Mouse (Mus musculus): Measurements from ENCODE around the gene Trip6. TPM values are rescaled to one million over a fixed set of nuclear protein-coding genes. Genes with fewer than 3 reads are reported as not detected.
A peak's percentile ranks its signal among the peaks of the same experiment; 100 is the strongest.
"Not testable (repeated sequence)": the region's sequence is repeated elsewhere in the genome, so short reads cannot be mapped to it uniquely, and the experiment has no call there.

Gene Trip6
- polyA plus RNA-seq, 1 experiment from 2014 or later: 73.2 TPM

GRCm38 (mm10) chr5:137285986-137286385 is 28.2 kb downstream of the Trip6 start:
- H3K27me3 ChIP-seq (replicated peaks): peaks cover 33% of the 10 kb centered on the region
- H3K4me2 ChIP-seq: no peak overlapping the region
- no peaks in the 10 kb centered on the region for H3K9me3 ChIP-seq
- peaks cover 25% of the 10 kb centered on the region for H3K4me1 ChIP-seq
- 30% methylated on average over 7 of the region's 7 CpGs for WGBS
- H3K27ac ChIP-seq: no peak overlapping the region
- H3K36me3 ChIP-seq: no peaks in the 10 kb centered on the region
- H3K4me3 ChIP-seq (replicated peaks): no peak overlapping the region
- no peak overlapping the region for H3K9ac ChIP-seq
- no peak for ATAC-seq (ENCODE audit: insufficient read depth, low FRiP score, low read depth)

- WGBS: 65% methylated on average over 5 of the region's 5 CpGs
- ATAC-seq (ENCODE audit: insufficient read depth, low FRiP score, low read depth): no peak
- Histone ChIP-seq H3K4me1 (peaks cover 25% of the 10 kb centered on the region), H3K4me3 (replicated peaks) (no peak overlapping the region), H3K9ac (no peak overlapping the region), H3K27me3 (replicated peaks) (peaks cover 26% of the 10 kb centered on the region), H3K36me3 (no peaks in the 10 kb centered on the region), H3K4me2 (no peak overlapping the region), H3K27ac (no peak overlapping the region), H3K9me3 (no peaks in the 10 kb centered on the region)
Measured at GRCm38 (mm10) chr5:137285045-137285444, 29.2 kb downstream of the Trip6 start.

GRCm38 (mm10) chr5:137284411-137284810 is 29.8 kb downstream of the Trip6 start:
- Histone ChIP-seq H3K27me3 (replicated peaks) (peaks cover 21% of the 10 kb centered on the region), H3K4me1 (peaks cover 23% of the 10 kb centered on the region)
- H3K4me2 ChIP-seq; ATAC-seq (ENCODE audit: insufficient read depth, low FRiP score, low read depth); H3K27ac ChIP-seq; H3K4me3 ChIP-seq (replicated peaks); H3K9ac ChIP-seq; H3K36me3 ChIP-seq; H3K9me3 ChIP-seq: not testable (repeated sequence)
- 82% methylated on average over 6 of the region's 6 CpGs for WGBS

- ATAC-seq (ENCODE audit: insufficient read depth, low FRiP score, low read depth): peak; percentile 60; the same call in 1 of the 2 replicates
- peak overlapping the region; percentile 49 for H3K27ac ChIP-seq
- 0 out of 2 replicates have a peak, but pooled peaks cover 3% of the 10 kb centered on the region for H3K4me1 ChIP-seq
- 37% methylated on average over 18 of the region's 18 CpGs for WGBS
- H3K36me3 ChIP-seq: no peaks in the 10 kb centered on the region
- H3K9ac ChIP-seq: no peak overlapping the region
- H3K27me3 ChIP-seq (replicated peaks): no peaks in the 10 kb centered on the region
- peak overlapping the region; percentile 11; the same call in 1 of the 2 replicates for H3K4me2 ChIP-seq
- H3K4me3 ChIP-seq (replicated peaks): no peak overlapping the region
- no peaks in the 10 kb centered on the region for H3K9me3 ChIP-seq
Measured at GRCm38 (mm10) chr5:137277360-137278342, 36.6 kb downstream of the Trip6 start.

- Histone ChIP-seq H3K36me3 (no peaks in the 10 kb centered on the region), H3K27me3 (replicated peaks) (no peaks in the 10 kb centered on the region), H3K4me1 (no peaks in the 10 kb centered on the region), H3K9me3 (no peaks in the 10 kb centered on the region), H3K9ac (no peak overlapping the region), H3K4me3 (replicated peaks) (peak overlapping the region; percentile 9; the same call in 1 of the 2 replicates), H3K4me2 (peak overlapping the region; percentile 40), H3K27ac (no peak overlapping the region)
- peak; percentile 27; the same call in 1 of the 2 replicates for ATAC-seq (ENCODE audit: insufficient read depth, low FRiP score, low read depth)
- WGBS: 21% methylated on average over 18 of the region's 18 CpGs
Measured at GRCm38 (mm10) chr5:137268131-137268910, 45.9 kb downstream of the Trip6 start.

GRCm38 (mm10) chr5:137264787-137265186 is 49.4 kb downstream of the Trip6 start:
- Histone ChIP-seq H3K9ac (no peak overlapping the region), H3K9me3 (no peaks in the 10 kb centered on the region), H3K4me2 (no peak overlapping the region), H3K4me1 (no peaks in the 10 kb centered on the region), H3K27me3 (replicated peaks) (no peaks in the 10 kb centered on the region), H3K27ac (no peak overlapping the region), H3K36me3 (no peaks in the 10 kb centered on the region), H3K4me3 (replicated peaks) (no peak overlapping the region)
- 87% methylated on average over 11 of the region's 11 CpGs for whole genome bisulfite sequencing
- no peak for ATAC-seq (ENCODE audit: insufficient read depth, low FRiP score, low read depth)

GRCm38 (mm10) chr5:137263897-137264720 is 50.1 kb downstream of the Trip6 start:
- Histone ChIP-seq H3K9me3 (no peaks in the 10 kb centered on the region), H3K9ac (no peak overlapping the region), H3K27ac (no peak overlapping the region), H3K27me3 (replicated peaks) (no peaks in the 10 kb centered on the region), H3K4me2 (no peak overlapping the region), H3K36me3 (no peaks in the 10 kb centered on the region), H3K4me1 (no peaks in the 10 kb centered on the region), H3K4me3 (replicated peaks) (no peak overlapping the region)
- WGBS: 63% methylated on average over 14 of the region's 14 CpGs
- ATAC-seq (ENCODE audit: insufficient read depth, low FRiP score, low read depth): no peak

Small RNA genes lying within 50 kb of the gene (microRNA-seq; reads per million reads assigned to microRNA genes)
- not detected for gene Mir7036
- not detected for gene Mir8116

Other genes with a start within 250 kb of the Trip6 start
- 0.12 and 0.35 TPM in 2 replicates for gene Serpine1, start 242.1 kb downstream of the Trip6 start, polyA plus RNA-seq (2015; fragmentation: Nextera tagmentation; extraction: Ambion mirVana)
- gene Trim56, start 198.2 kb downstream of the Trip6 start, polyA plus RNA-seq (2015; fragmentation: Nextera tagmentation; extraction: Ambion mirVana): 9.7 and 10.2 TPM in 2 replicates
- gene Muc3, start 165.1 kb downstream of the Trip6 start, polyA plus RNA-seq (2015; fragmentation: Nextera tagmentation; extraction: Ambion mirVana): 0.54 and 1.9 TPM in 2 replicates
- 1.2 and 2.6 TPM in 2 replicates for gene Muc3a, start 102.0 kb downstream of the Trip6 start, polyA plus RNA-seq (2015; fragmentation: Nextera tagmentation; extraction: Ambion mirVana)
- 9.8 and 12.3 TPM in 2 replicates for gene Ache, start 26.9 kb downstream of the Trip6 start, polyA plus RNA-seq (2015; fragmentation: Nextera tagmentation; extraction: Ambion mirVana)
- gene Ufsp1, start 19.8 kb downstream of the Trip6 start, polyA plus RNA-seq (2015; fragmentation: Nextera tagmentation; extraction: Ambion mirVana): 7.8 and 8.7 TPM in 2 replicates
- 113 and 122 TPM in 2 replicates for gene Srrt, start 6.7 kb downstream of the Trip6 start, polyA plus RNA-seq (2015; fragmentation: Nextera tagmentation; extraction: Ambion mirVana)
- 13.0 and 14.5 TPM in 2 replicates for gene Slc12a9, start 19.2 kb upstream of the Trip6 start, polyA plus RNA-seq (2015; fragmentation: Nextera tagmentation; extraction: Ambion mirVana)
- 35.5 and 41.4 TPM in 2 replicates for gene Ephb4, start 35.7 kb upstream of the Trip6 start, polyA plus RNA-seq (2015; fragmentation: Nextera tagmentation; extraction: Ambion mirVana)
- 0.72 and 0.94 TPM in 2 replicates for gene Zan, start 162.7 kb upstream of the Trip6 start, polyA plus RNA-seq (2015; fragmentation: Nextera tagmentation; extraction: Ambion mirVana)
- gene Pop7, start 188.1 kb upstream of the Trip6 start, polyA plus RNA-seq (2015; fragmentation: Nextera tagmentation; extraction: Ambion mirVana): 52.4 and 54.6 TPM in 2 replicates
- gene Gigyf1, start 204.1 kb upstream of the Trip6 start, polyA plus RNA-seq (2015; fragmentation: Nextera tagmentation; extraction: Ambion mirVana): 10.2 and 12.2 TPM in 2 replicates
- not detected in 2 replicates for gene Epo, start 218.8 kb upstream of the Trip6 start, polyA plus RNA-seq (2015; fragmentation: Nextera tagmentation; extraction: Ambion mirVana)
- 359 and 366 TPM in 2 replicates for gene Gnb2, start 219.1 kb upstream of the Trip6 start, polyA plus RNA-seq (2015; fragmentation: Nextera tagmentation; extraction: Ambion mirVana)
- 4.5 and 5.1 TPM in 2 replicates for gene Actl6b, start 239.1 kb upstream of the Trip6 start, polyA plus RNA-seq (2015; fragmentation: Nextera tagmentation; extraction: Ambion mirVana)